10 mouse cellular contexts compared by ENCODE assay signal in the genomic region with DNA sequence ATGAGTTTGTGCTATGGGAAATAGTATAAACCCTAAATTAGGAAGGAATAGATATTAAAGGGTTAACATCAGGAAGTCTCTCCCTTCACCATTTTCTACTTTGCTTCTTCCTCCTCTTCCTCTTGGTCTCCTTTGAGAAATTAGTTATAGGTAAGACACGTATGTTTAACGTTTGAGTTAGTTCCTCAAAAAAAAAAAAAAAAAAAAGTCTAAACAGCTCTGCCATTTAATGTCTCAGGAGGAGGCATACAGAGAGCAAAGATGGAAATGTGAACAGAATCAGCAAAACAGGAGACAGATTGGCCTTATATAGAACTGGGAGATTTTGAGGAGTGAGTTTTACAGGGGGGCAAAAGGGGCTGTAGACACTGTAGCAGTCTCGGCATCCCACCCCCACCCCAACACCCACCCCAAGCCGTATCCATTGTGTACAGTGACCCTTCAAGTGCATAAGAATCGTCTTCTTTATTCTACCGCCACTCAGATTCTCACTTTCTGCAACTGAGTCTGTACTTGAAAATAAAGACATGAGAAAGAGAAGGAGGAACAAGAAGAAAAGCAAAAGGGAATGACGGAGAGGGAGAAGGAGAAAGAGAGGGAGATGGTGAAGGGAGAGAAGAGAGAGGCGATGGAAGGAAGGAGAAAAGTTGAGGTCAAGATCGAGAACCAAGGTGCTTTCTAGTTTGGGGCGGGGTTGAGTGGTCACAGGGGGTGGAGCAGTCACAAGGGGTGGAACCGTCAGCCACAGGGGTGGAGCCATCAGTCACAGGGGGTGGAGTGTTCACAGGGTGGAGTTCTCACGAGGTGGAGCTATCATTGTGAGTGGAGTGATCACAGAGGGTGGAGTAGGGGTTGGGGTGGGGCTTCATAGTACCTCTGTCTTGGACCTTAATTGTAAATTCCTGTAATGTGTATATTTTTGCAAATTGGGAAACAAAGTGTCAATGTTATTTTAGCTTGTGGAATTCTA.
DNase-seq lines count a peak whose midpoint lies in the region; ATAC-seq and TF ChIP-seq lines count a peak whose summit lies in the region.
"Had no signal": no experiment of that assay in that cellular context is flagged by ENCODE, and none has a peak within 500 bp of the region (broad histone marks: within the 10 kb centered on the region; RNA-seq: fewer than 3 reads in every experiment).

No protein-coding gene starts in this region.

- H3K27ac ChIP-seq in heart, embryonic 11.5 days (ENCODE audit: low read depth, low read length), result no peak overlapping the region; the same call in 1 of the 2 replicates
- H3K27ac ChIP-seq in neural tube, embryonic 13.5 days (replicated peaks), result no peak overlapping the region
- no peak overlapping the region for H3K27ac ChIP-seq in intestine, postnatal 0 days (ENCODE audit: low read depth, low read length)
- no peak overlapping the region for H3K27ac ChIP-seq in stomach, postnatal 0 days (replicated peaks)
- H3K27ac ChIP-seq in layer of hippocampus, adult 2 months, result no peak overlapping the region
- H3K27ac ChIP-seq: embryonic facial prominence, embryonic 13.5 days; limb, embryonic 12.5 days had no signal

- H3K4me2 ChIP-seq in heart, embryonic 11.5 days, result no peak overlapping the region
- no peak overlapping the region for H3K4me2 ChIP-seq in neural tube, embryonic 13.5 days
- H3K4me2 ChIP-seq in intestine, postnatal 0 days (replicated peaks; ENCODE audit: low read depth), result no peak overlapping the region
- no peak overlapping the region for H3K4me2 ChIP-seq in stomach, postnatal 0 days (replicated peaks; ENCODE audit: low read depth)
- H3K4me2 ChIP-seq: embryonic facial prominence, embryonic 13.5 days; limb, embryonic 12.5 days had no signal

- H3K9me3 ChIP-seq in heart, embryonic 11.5 days (replicated peaks; ENCODE audit: control insufficient read depth, low read length), result no peaks in the 10 kb centered on the region
- no peaks in the 10 kb centered on the region for H3K9me3 ChIP-seq in neural tube, embryonic 13.5 days
- H3K9me3 ChIP-seq in intestine, postnatal 0 days (ENCODE audit: control insufficient read depth), result no peaks in the 10 kb centered on the region
- no peaks in the 10 kb centered on the region for H3K9me3 ChIP-seq in stomach, postnatal 0 days (ENCODE audit: control insufficient read depth, low read length)
- H3K9me3 ChIP-seq: embryonic facial prominence, embryonic 13.5 days; limb, embryonic 12.5 days had no signal

- H3K27me3 ChIP-seq in heart, embryonic 11.5 days (ENCODE audit: control insufficient read depth, insufficient read depth, low read length), result no peaks in the 10 kb centered on the region
- no peaks in the 10 kb centered on the region for H3K27me3 ChIP-seq in neural tube, embryonic 13.5 days
- H3K27me3 ChIP-seq in intestine, postnatal 0 days (replicated peaks; ENCODE audit: control insufficient read depth, insufficient read depth, low read length), result no peaks in the 10 kb centered on the region
- no peaks in the 10 kb centered on the region for H3K27me3 ChIP-seq in stomach, postnatal 0 days (ENCODE audit: control insufficient read depth, insufficient read depth, low read length)
- H3K27me3 ChIP-seq: embryonic facial prominence, embryonic 13.5 days; limb, embryonic 12.5 days had no signal

- H3K4me3 ChIP-seq in heart, embryonic 11.5 days (ENCODE audit: low read depth, low read length), result no peak overlapping the region
- no peak overlapping the region for H3K4me3 ChIP-seq in neural tube, embryonic 13.5 days
- no peak overlapping the region for H3K4me3 ChIP-seq in intestine, postnatal 0 days (ENCODE audit: low read depth, low read length)
- H3K4me3 ChIP-seq in stomach, postnatal 0 days (ENCODE audit: low read depth, low read length), result no peak overlapping the region
- no peak overlapping the region for H3K4me3 ChIP-seq in layer of hippocampus, adult 2 months
- H3K4me3 ChIP-seq: embryonic facial prominence, embryonic 13.5 days; limb, embryonic 12.5 days had no signal

- no peak overlapping the region for H3K9ac ChIP-seq in heart, embryonic 11.5 days (ENCODE audit: low read depth, low read length)
- H3K9ac ChIP-seq in neural tube, embryonic 13.5 days, result no peak overlapping the region
- H3K9ac ChIP-seq in intestine, postnatal 0 days (ENCODE audit: low read depth, low read length), result no peak overlapping the region
- no peak overlapping the region for H3K9ac ChIP-seq in stomach, postnatal 0 days (ENCODE audit: low read length)
- H3K9ac ChIP-seq: embryonic facial prominence, embryonic 13.5 days; limb, embryonic 12.5 days had no signal

- 52% methylated on average over 12 of the region's 12 CpGs for WGBS in heart, embryonic 11.5 days (ENCODE audit: insufficient replicate concordance)
- 51% methylated on average over 12 of the region's 12 CpGs for WGBS in neural tube, embryonic 13.5 days
- WGBS in intestine, postnatal 0 days, result 60% methylated on average over 12 of the region's 12 CpGs
- 61% methylated on average over 12 of the region's 12 CpGs for WGBS in stomach, postnatal 0 days

- no peak for DNase-seq in heart, postnatal 36 days
- DNase-seq in neural tube, embryonic 10.5 days (ENCODE audit: extremely low spot score, low spot score), result no peak
- peak; percentile 83 for DNase-seq in stomach, postnatal 0 days (ENCODE audit: low spot score)
- no peak for DNase-seq in layer of hippocampus, adult 2 months (ENCODE audit: low spot score in 2 of 2)
- no peak for DNase-seq in left cerebral cortex, adult 18-20 months (ENCODE audit: low spot score in 2 of 2)

- no peaks in the 10 kb centered on the region for H3K36me3 ChIP-seq in heart, embryonic 11.5 days (ENCODE audit: control insufficient read depth, insufficient read depth, low read length)
- peaks cover 45% of the 10 kb centered on the region for H3K36me3 ChIP-seq in neural tube, embryonic 13.5 days
- no peaks in the 10 kb centered on the region for H3K36me3 ChIP-seq in intestine, postnatal 0 days (ENCODE audit: control insufficient read depth, insufficient read depth)
- no peaks in the 10 kb centered on the region for H3K36me3 ChIP-seq in stomach, postnatal 0 days (ENCODE audit: control insufficient read depth, insufficient read depth, low read length)
- H3K36me3 ChIP-seq: embryonic facial prominence, embryonic 13.5 days; limb, embryonic 12.5 days had no signal

- peak; percentile 92 for ATAC-seq in heart, embryonic 11.5 days (replicated peaks; ENCODE audit: insufficient number of reproducible peaks, low FRiP score, low TSS enrichment)
- peak; percentile 59; the same call in 1 of the 2 replicates for ATAC-seq in neural tube, embryonic 13.5 days (ENCODE audit: low read depth)
- ATAC-seq in intestine, postnatal 0 days, result 0 out of 2 replicates have a peak, but pooled peaks have one; percentile 52
- peak; percentile 88 for ATAC-seq in stomach, postnatal 0 days (ENCODE audit: low FRiP score, low TSS enrichment)

- intact Hi-C loops in heart, postnatal 36 days (cut with DNase I), result no loop called here

- peaks cover 13% of the 10 kb centered on the region; the same call in 1 of the 2 replicates for H3K4me1 ChIP-seq in heart, embryonic 11.5 days (ENCODE audit: control insufficient read depth, insufficient read depth, low read length)
- no peaks in the 10 kb centered on the region for H3K4me1 ChIP-seq in neural tube, embryonic 13.5 days (replicated peaks)
- H3K4me1 ChIP-seq in intestine, postnatal 0 days (replicated peaks; ENCODE audit: control insufficient read depth, insufficient read depth, low read length), result no peaks in the 10 kb centered on the region
- no peaks in the 10 kb centered on the region for H3K4me1 ChIP-seq in stomach, postnatal 0 days (replicated peaks; ENCODE audit: control insufficient read depth, insufficient read depth)
- H3K4me1 ChIP-seq: limb, embryonic 12.5 days had no signal

- no peak for TF ChIP-seq CTCF in intestine, postnatal 0 days (IDR thresholded peaks at IDR 0.05; ENCODE audit: low read depth)
- TF ChIP-seq CTCF in stomach, postnatal 0 days (IDR thresholded peaks at IDR 0.05; ENCODE audit: low read depth), result no peak
- TF ChIP-seq CTCF in layer of hippocampus, adult 2 months (conservative IDR thresholded peaks at IDR 0.05), result no peak

- TF ChIP-seq EP300 in stomach, postnatal 0 days (optimal IDR thresholded peaks at IDR 0.05), result no peak
